Mouse (Mus musculus): ENCODE measurements at regions not wholly inside any gene's neighbourhood (a gene's known extent, or its start where the extent isn't known, plus 50 kb on each side); places are given as distances from the start of the nearest gene placed in this dataset.

DNA sequence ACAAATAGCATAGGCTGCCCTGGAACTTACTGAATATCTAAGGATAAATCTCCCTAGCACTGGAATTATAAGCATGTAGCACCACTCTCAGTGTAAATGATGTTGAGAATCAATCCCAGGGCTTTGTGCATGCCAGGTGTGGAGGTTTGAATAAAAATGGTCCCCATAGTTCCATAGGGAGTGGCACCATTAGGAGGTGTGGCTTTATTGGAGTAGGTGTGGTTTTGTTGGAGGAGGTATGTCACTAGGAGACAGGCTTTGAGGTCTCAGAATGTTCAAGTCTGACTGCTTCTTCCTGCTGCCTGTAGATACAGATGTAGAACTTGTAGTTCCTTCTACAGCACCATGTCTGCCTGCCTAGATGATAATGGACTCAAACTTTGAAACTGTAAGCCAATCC is 217.8 kb downstream of the Rsl24d1 start:
- no peak for TF ChIP-seq CTCF (IDR thresholded peaks at IDR 0.05; ENCODE audit: insufficient read depth, low read depth, low read length)
- no peak for TF ChIP-seq POLR2A (IDR thresholded peaks at IDR 0.05; ENCODE audit: insufficient read depth, low read depth, low read length)
